24 mouse cellular contexts compared by ENCODE assay signal in the genomic region with DNA sequence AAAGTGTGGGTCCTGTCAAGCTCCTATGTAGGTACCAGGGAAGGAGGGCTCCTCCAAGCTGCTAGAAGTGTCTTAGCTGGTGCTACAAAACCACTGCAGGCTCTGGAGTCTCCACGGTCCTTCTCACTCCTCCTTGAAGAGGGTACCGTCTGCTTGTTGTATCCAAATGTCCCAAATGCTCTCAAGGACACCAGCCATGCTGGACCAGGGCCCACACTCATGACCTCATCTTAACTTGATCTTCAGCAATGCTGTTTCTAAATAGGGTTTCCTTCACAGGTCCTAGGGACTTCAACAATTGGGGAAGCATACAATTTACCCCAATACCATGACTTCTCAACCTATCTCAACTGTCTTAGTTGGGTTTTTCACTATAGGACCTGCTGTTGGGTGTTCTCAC.
DNase-seq lines count a peak whose midpoint lies in the region; TF ChIP-seq lines count a peak whose summit lies in the region.
"Had no signal": no experiment of that assay in that cellular context is flagged by ENCODE, and none has a peak within 500 bp of the region (broad histone marks: within the 10 kb centered on the region; RNA-seq: fewer than 3 reads in every experiment).

No protein-coding gene starts in this region.

- no peak overlapping the region for H3K4me3 ChIP-seq in gastrocnemius, adult 2 months
- no peak overlapping the region for H3K4me3 ChIP-seq in embryonic facial prominence, embryonic 10.5 days
- H3K4me3 ChIP-seq: forebrain, embryonic 15.5 days; hindbrain, embryonic 15.5 days; kidney, embryonic 15.5 days; liver, embryonic 15.5 days; midbrain, embryonic 10.5 days; myocyte; neural tube, embryonic 12.5 days had no signal

- H3K27ac ChIP-seq in gastrocnemius, adult 2 months, result 0 out of 2 replicates have a peak overlapping the region, but pooled peaks have one; percentile 8
- peak overlapping the region; percentile 69; the same call in 1 of the 2 replicates for H3K27ac ChIP-seq in embryonic facial prominence, embryonic 10.5 days (replicated peaks)
- H3K27ac ChIP-seq: forebrain, embryonic 15.5 days; hindbrain, embryonic 15.5 days; liver, embryonic 15.5 days; neural tube, embryonic 12.5 days had no signal

- WGBS in embryonic facial prominence, embryonic 10.5 days, result 91% methylated on average over 2 of the region's 2 CpGs

- DNase-seq in adrenal gland, adult (ENCODE audit: inconsistent age in 2 of 2, low spot score in 1 of 2), result peak; percentile 81 to 83
- DNase-seq in adrenal gland, postnatal 4 days (ENCODE audit: low spot score in 2 of 2), result no peak
- DNase-seq in gastrocnemius, adult 2 months, result peak; percentile 65
- DNase-seq in gastrocnemius, adult 8-10 months (ENCODE audit: low spot score in 2 of 2), result no peak
- peak; percentile 32 for DNase-seq in MN1 (ENCODE audit: low spot score)
- DNase-seq in embryonic facial prominence, embryonic 10.5 days (ENCODE audit: low spot score), result no peak
- DNase-seq in lung, postnatal 10 days, result no peak
- DNase-seq in thymus, postnatal 4 days, result no peak
- DNase-seq: cerebellum, adult 2 months; cerebellum, postnatal 14 days; gastrocnemius, postnatal 14 days; kidney, adult 11 months; kidney, postnatal 36 days; left cerebral cortex, postnatal 4 days; lung, embryonic 14.5 days; right cerebral cortex, postnatal 4 days had no signal

- intact Hi-C loops in gastrocnemius, adult 2 months (cut with DNase I), result no loop called here

- peaks cover 78% of the 10 kb centered on the region for H3K4me1 ChIP-seq in embryonic facial prominence, embryonic 10.5 days

- no peaks in the 10 kb centered on the region for H3K9me3 ChIP-seq in embryonic facial prominence, embryonic 10.5 days
- H3K9me3 ChIP-seq: forebrain, embryonic 15.5 days; hindbrain, embryonic 15.5 days; kidney, embryonic 15.5 days; liver, embryonic 15.5 days; midbrain, embryonic 10.5 days; neural tube, embryonic 12.5 days had no signal

- TF ChIP-seq CTCF in gastrocnemius, adult 2 months (IDR thresholded peaks at IDR 0.05), result no peak

- no peaks in the 10 kb centered on the region for H3K27me3 ChIP-seq in embryonic facial prominence, embryonic 10.5 days (replicated peaks; ENCODE audit: low read depth, poor library complexity, severe bottlenecking)
- H3K27me3 ChIP-seq: CH12.LX; forebrain, embryonic 15.5 days; hindbrain, embryonic 15.5 days; kidney, embryonic 15.5 days; neural tube, embryonic 12.5 days had no signal

- H3K36me3 ChIP-seq in embryonic facial prominence, embryonic 10.5 days (replicated peaks), result peaks cover 43% of the 10 kb centered on the region
- H3K36me3 ChIP-seq: hindbrain, embryonic 15.5 days had no signal

Comparison
In these comparisons a context has a peak if more than half of its experiments do, and no peak if none do; other contexts are left out.
1. DNase-seq: peak in adrenal gland, adult (2 of 2), gastrocnemius, adult 2 months (single experiment) and MN1 (single experiment); none in adrenal gland, postnatal 4 days (0 of 2), gastrocnemius, adult 8-10 months (0 of 2), embryonic facial prominence, embryonic 10.5 days (single experiment), lung, postnatal 10 days (single experiment) and thymus, postnatal 4 days (single experiment).